Mouse (Mus musculus) MEL (cell line): ENCODE measurements around the gene Gm9913. TPM values are rescaled to one million over a fixed set of nuclear protein-coding genes. Genes with fewer than 3 reads are reported as not detected.

ENCODE experiments used
- DNase-seq: peaks from one replicate; pipeline ENCODE4 v3.0.0; 2011; ENCODE audit warnings: low read depth, low spot score
- H3K27ac ChIP-seq: 2 replicates; pipeline ENCODE4 v1.5.1; 2012; ENCODE audit warnings: low read depth, mild to moderate bottlenecking, control low read depth, low read length, moderate library complexity; ENCODE audit not compliant: control insufficient read depth
- H3K27me3 ChIP-seq, 2 experiments: fragments of 150-350 bp in 1 of 2; sonication (generic) in 1 of 2; 2 replicates each; pipeline ENCODE4 v1.6.1; 2012; ENCODE audit warnings: low read length in 2 of 2, mild to moderate bottlenecking in 2 of 2, improper control_type of control experiment in 1 of 2, moderate library complexity in 1 of 2; ENCODE audit not compliant: insufficient read depth in 2 of 2, control insufficient read depth in 1 of 2
- H3K36me3 ChIP-seq, 2 experiments: 2 replicates each; pipeline ENCODE4 v1.6.1; 2012 to 2014; ENCODE audit warnings: low read length in 2 of 2, improper control_type of control experiment in 1 of 2, inconsistent platforms in 1 of 2, mild to moderate bottlenecking in 1 of 2; ENCODE audit not compliant: insufficient read depth in 2 of 2, control insufficient read depth in 1 of 2
- H3K4me1 ChIP-seq, 2 experiments: fragments of 150-350 bp in 1 of 2; sonication (generic) in 1 of 2; 2 replicates each; pipeline ENCODE4 v1.6.1; 2012; ENCODE audit warnings: low read length in 2 of 2, improper control_type of control experiment in 1 of 2, mild to moderate bottlenecking in 1 of 2; ENCODE audit not compliant: insufficient read depth in 2 of 2, control insufficient read depth in 1 of 2
- H3K4me3 ChIP-seq, 2 experiments: fragments of 150-350 bp in 1 of 2; sonication (generic) in 1 of 2; 2 replicates each; pipeline ENCODE4 v1.5.1; 2012; ENCODE audit warnings: low read depth in 2 of 2, low read length in 2 of 2, mild to moderate bottlenecking in 2 of 2, moderate library complexity in 2 of 2, control low read depth in 1 of 2, improper control_type of control experiment in 1 of 2; ENCODE audit not compliant: control insufficient read depth in 1 of 2, insufficient read depth in 1 of 2
- H3K79me2 ChIP-seq: 2 replicates; pipeline ENCODE4 v1.6.1; 2012; ENCODE audit warnings: mild to moderate bottlenecking, low read length, moderate library complexity; ENCODE audit not compliant: control insufficient read depth, poor library complexity, insufficient read depth
- H3K9ac ChIP-seq: 2 replicates; pipeline ENCODE4 v1.6.1; 2012; ENCODE audit warnings: low read depth, mild to moderate bottlenecking, control low read depth, low read length, moderate library complexity; ENCODE audit not compliant: control insufficient read depth, poor library complexity, severe bottlenecking
- H3K9me3 ChIP-seq: fragments of 150-350 bp; sonication (generic); replicated peaks from 2 replicates; pipeline ENCODE4 v1.6.1; 2012; ENCODE audit warnings: mild to moderate bottlenecking, low read length, improper control_type of control experiment, moderate library complexity; ENCODE audit not compliant: insufficient read depth
- BHLHE40 ChIP-seq: IDR thresholded peaks from 2 replicates; pipeline ENCODE4 v1.6.1; 2012; ENCODE audit warnings: low read depth, mild to moderate bottlenecking, inconsistent platforms, low read length, improper control_type of control experiment, borderline replicate concordance
- CHD1 ChIP-seq: IDR thresholded peaks from 2 replicates; pipeline ENCODE4 v1.6.1; 2012; ENCODE audit warnings: low read depth, mild to moderate bottlenecking, inconsistent platforms, low read length, improper control_type of control experiment
- CTCF ChIP-seq, 3 experiments: IDR thresholded peaks in 2 of 3; conservative IDR thresholded peaks in 1 of 3; 2 replicates each; pipeline ENCODE4 v1.5.1; 2011 to 2012; ENCODE audit warnings: low read length in 3 of 3, low read depth in 2 of 3, mild to moderate bottlenecking in 2 of 3, improper control_type of control experiment in 1 of 3, inconsistent platforms in 1 of 3, mixed read lengths in 1 of 3, moderate library complexity in 1 of 3; ENCODE audit not compliant: control insufficient read depth in 1 of 3, insufficient read depth in 1 of 3, poor library complexity in 1 of 3, severe bottlenecking in 1 of 3
- E2F4 ChIP-seq: IDR thresholded peaks from 2 replicates; pipeline ENCODE4 v1.6.1; 2011; ENCODE audit warnings: low read depth, low read length, improper control_type of control experiment, borderline replicate concordance
- EP300 ChIP-seq, 2 experiments: IDR thresholded peaks; 2 replicates each; pipeline ENCODE4 v1.6.1; 2011; ENCODE audit warnings: improper control_type of control experiment in 2 of 2, low read length in 2 of 2, low read depth in 1 of 2, mild to moderate bottlenecking in 1 of 2
- GATA1 ChIP-seq: IDR thresholded peaks from 2 replicates; pipeline ENCODE4 v1.6.1; 2011; ENCODE audit warnings: low read depth, low read length, improper control_type of control experiment
- HCFC1 ChIP-seq: IDR thresholded peaks from 2 replicates; pipeline ENCODE4 v1.6.1; 2012; ENCODE audit warnings: low read depth, mild to moderate bottlenecking, inconsistent platforms, low read length, improper control_type of control experiment, moderate library complexity
- KAT2A ChIP-seq: conservative IDR thresholded peaks from 2 replicates; pipeline ENCODE4 v1.6.1; 2012; ENCODE audit warnings: low read depth, low read length, improper control_type of control experiment, inconsistent platforms
- MAFK ChIP-seq: IDR thresholded peaks from 2 replicates; pipeline ENCODE4 v1.6.1; 2011; ENCODE audit warnings: low read depth, mild to moderate bottlenecking, low read length, improper control_type of control experiment, borderline replicate concordance
- MEF2A ChIP-seq: IDR thresholded peaks from 2 replicates; pipeline ENCODE4 v1.6.1; 2014; ENCODE audit warnings: low read depth, mild to moderate bottlenecking, inconsistent platforms, low read length, improper control_type of control experiment; ENCODE audit not compliant: poor library complexity, insufficient replicate concordance, severe bottlenecking; ENCODE audit errors: extremely low read depth
- MYC ChIP-seq: IDR thresholded peaks from 2 replicates; pipeline ENCODE4 v1.6.1; 2011; ENCODE audit warnings: low read depth, mild to moderate bottlenecking, low read length, improper control_type of control experiment, moderate library complexity
- NELFE ChIP-seq: IDR thresholded peaks from 2 replicates; pipeline ENCODE4 v1.6.1; 2011; ENCODE audit warnings: low read depth, low read length, improper control_type of control experiment
- NRF1 ChIP-seq: IDR thresholded peaks from 2 replicates; pipeline ENCODE4 v1.6.1; 2014; ENCODE audit warnings: low read depth, mild to moderate bottlenecking, inconsistent platforms, low read length, improper control_type of control experiment, moderate library complexity; ENCODE audit not compliant: poor library complexity, insufficient read depth, severe bottlenecking
- POLR2AphosphoS2 ChIP-seq: IDR thresholded peaks from 2 replicates; pipeline ENCODE4 v1.6.1; 2011; ENCODE audit warnings: low read length, improper control_type of control experiment
- POLR2AphosphoS5 ChIP-seq: IDR thresholded peaks from 2 replicates; pipeline ENCODE4 v1.6.1; 2012; ENCODE audit warnings: low read depth, borderline replicate concordance, mild to moderate bottlenecking, inconsistent platforms, low read length, moderate library complexity, mixed read lengths
- SMC3 ChIP-seq: IDR thresholded peaks from 2 replicates; pipeline ENCODE4 v1.6.1; 2011; ENCODE audit warnings: low read depth, low read length, improper control_type of control experiment
- TBP ChIP-seq: IDR thresholded peaks from 2 replicates; pipeline ENCODE4 v1.8.0; 2011; ENCODE audit warnings: low read depth, low read length, improper control_type of control experiment
- USF2 ChIP-seq, 2 experiments: IDR thresholded peaks; 2 replicates each; pipeline ENCODE4 v1.6.1; 2011 to 2012; ENCODE audit warnings: improper control_type of control experiment in 2 of 2, low read length in 2 of 2, borderline replicate concordance in 1 of 2, inconsistent platforms in 1 of 2, low read depth in 1 of 2, mild to moderate bottlenecking in 1 of 2; ENCODE audit not compliant: insufficient read depth in 1 of 2
- ZC3H11A ChIP-seq: IDR thresholded peaks from 2 replicates; pipeline ENCODE4 v1.6.1; 2012; ENCODE audit warnings: low read depth, mild to moderate bottlenecking, inconsistent platforms, low read length, improper control_type of control experiment
- polyA plus RNA-seq, 2 experiments: library from polyadenylated mRNA; stranded (reverse) in 1 of 2; unstranded in 1 of 2; fragments of >175 nt in 1 of 2; fragments of >200 nt in 1 of 2; gene quantifications; 2 replicates each; pipeline versions ENCODE4 v1.2.1 to v1.2.4; 2012; ENCODE audit warnings: low replicate concordance in 2 of 2, low read depth in 1 of 2; ENCODE audit not compliant: insufficient read length in 2 of 2, insufficient read depth in 1 of 2, missing spikeins in 1 of 2
- total RNA-seq: library from RNA; depleted of rRNA; stranded (reverse); fragments of 300-350 nt; gene quantifications from 2 replicates; pipeline ENCODE4 v1.2.3, GENCODE M21; 2012

The Gm9913 gene
- total and polyA plus RNA-seq, 3 experiments = not detected

DNA sequence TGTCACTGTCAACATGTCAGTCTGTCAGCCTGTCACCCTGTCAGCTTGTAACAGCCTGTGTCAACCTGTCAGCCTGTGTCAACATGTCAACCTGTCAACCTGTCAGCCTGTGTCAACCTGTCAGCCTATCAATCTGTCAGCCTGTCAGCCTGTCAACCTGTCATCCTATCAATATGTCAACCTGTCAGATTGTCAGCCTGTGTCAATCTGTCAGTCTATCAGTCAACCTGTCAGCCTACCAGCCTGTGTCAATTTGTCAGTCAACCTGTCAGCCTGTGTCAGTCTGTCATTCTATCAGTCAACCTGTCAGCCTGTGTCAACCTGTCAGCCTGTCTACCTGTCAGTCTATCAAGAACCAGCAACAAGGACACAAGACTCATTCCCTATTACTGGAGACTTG, 3.4 kb upstream of the Gm9913 start:
- no peaks in the 10 kb centered on the region for H3K79me2 ChIP-seq
- no peak overlapping the region for H3K27ac ChIP-seq
- no peaks in the 10 kb centered on the region for H3K27me3 ChIP-seq
- no peak overlapping the region for H3K4me3 ChIP-seq
- no peaks in the 10 kb centered on the region for H3K9me3 ChIP-seq
- peaks cover 0 to 6% of the 10 kb centered on the region in 2 experiments; a peak in 2 of 4 replicates for H3K36me3 ChIP-seq
- H3K9ac ChIP-seq = no peak overlapping the region
- peaks cover 8 to 11% of the 10 kb centered on the region in 2 experiments for H3K4me1 ChIP-seq
- DNase-seq = no peak
- no peak for TF ChIP-seq CTCF (IDR thresholded peaks at IDR 0.05 in 2 of 3, conservative IDR thresholded peaks at IDR 0.05 in 1 of 3; ENCODE audit: control insufficient read depth in 1 of 3, insufficient read depth in 1 of 3, low read depth in 2 of 3, low read length in 3 of 3, poor library complexity in 1 of 3, severe bottlenecking in 1 of 3)
- no peak for TF ChIP-seq SMC3
- no peak for TF ChIP-seq USF2 (IDR thresholded peaks at IDR 0.05; ENCODE audit: borderline replicate concordance in 1 of 2, insufficient read depth in 1 of 2, low read depth in 1 of 2, low read length in 2 of 2)
- no peak for TF ChIP-seq MYC
- no peak for TF ChIP-seq E2F4
- no peak for TF ChIP-seq GATA1
- TF ChIP-seq MAFK = no peak
- TF ChIP-seq POLR2AphosphoS5 = no peak
- no peak for TF ChIP-seq BHLHE40
- no peak for TF ChIP-seq MEF2A
- TF ChIP-seq NRF1 = no peak
- TF ChIP-seq KAT2A = no peak
- no peak for TF ChIP-seq EP300 (IDR thresholded peaks at IDR 0.05; ENCODE audit: low read depth in 1 of 2, low read length in 2 of 2)
- no peak for TF ChIP-seq CHD1
- TF ChIP-seq HCFC1 = no peak
- no peak for TF ChIP-seq TBP

DNA sequence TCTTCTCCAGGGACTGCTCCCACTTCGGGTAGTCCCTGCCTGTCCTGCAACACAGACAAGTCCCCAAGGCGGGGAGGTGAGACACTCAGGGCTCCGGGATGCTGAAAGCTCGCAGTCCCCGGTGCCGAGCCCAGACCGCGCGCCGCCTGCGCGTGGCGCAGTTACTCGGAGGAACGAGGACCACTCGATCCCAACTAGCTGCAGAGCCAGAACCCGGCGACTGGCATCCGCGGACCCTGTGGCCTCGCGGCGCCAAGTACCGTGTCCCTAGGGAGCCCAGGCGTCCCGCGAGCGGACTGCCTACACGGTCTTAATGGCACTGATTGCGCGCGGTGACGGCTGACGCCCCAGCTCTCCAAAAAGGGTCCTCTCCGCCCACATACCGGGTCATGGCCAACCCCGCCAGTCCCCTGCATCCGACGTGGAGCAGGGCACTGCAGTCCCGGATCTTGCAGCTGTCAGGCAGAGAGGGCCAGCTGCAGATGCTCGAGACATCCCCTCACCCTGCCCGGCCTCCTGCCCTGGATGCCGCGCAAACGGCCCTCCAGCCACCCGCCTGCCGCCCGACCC, 942 bp downstream of the Gm9913 start:
- Histone ChIP-seq H3K79me2 (no peaks in the 10 kb centered on the region), H3K9ac (no peak overlapping the region), H3K9me3 (no peaks in the 10 kb centered on the region), H3K4me1 (no peaks in the 10 kb centered on the region), H3K27ac (no peak overlapping the region), H3K27me3 (peaks cover 0 to 1% of the 10 kb centered on the region in 2 experiments; a peak in 2 of 4 replicates), H3K4me3 (no peak overlapping the region), H3K36me3 (no peaks in the 10 kb centered on the region)
- no peak for TF ChIP-seq CHD1
- no peak for TF ChIP-seq POLR2AphosphoS2
- TF ChIP-seq NELFE = no peak
- TF ChIP-seq ZC3H11A = no peak
- no peak for DNase-seq
